Mouse (Mus musculus): ENCODE measurements around the gene Zfp219. TPM values are rescaled to one million over a fixed set of nuclear protein-coding genes. Genes with fewer than 3 reads are reported as not detected.

The Zfp219 gene
- polyA plus RNA-seq, 1 experiment, result 13.6 TPM

GRCm38 (mm10) chr14:51984247-51985231 lies 36.0 kb downstream of the Zfp219 start, which contains the start of gene Arhgef40:
TSS of gene Arhgef40 (plus strand) at chr14:51984719.
- H3K36me3 ChIP-seq (ENCODE audit: control insufficient read depth, insufficient read depth), result no peaks in the 10 kb centered on the region
- no peaks in the 10 kb centered on the region for H3K27me3 ChIP-seq (ENCODE audit: control insufficient read depth, insufficient read depth, insufficient read length)
- TF ChIP-seq CEBPB (IDR thresholded peaks at IDR 0.05; ENCODE audit: insufficient read depth, poor library complexity, severe bottlenecking), result no peak
- peak in 1 of 3 experiments; percentile 38 for TF ChIP-seq MYOG (IDR thresholded peaks at IDR 0.05; ENCODE audit: control insufficient read depth in 1 of 3, insufficient read depth in 1 of 3, insufficient read length in 2 of 3, low read depth in 2 of 3)
- TF ChIP-seq E2F4 (IDR thresholded peaks at IDR 0.05; ENCODE audit: insufficient read depth), result no peak
- TF ChIP-seq MYOD1 (IDR thresholded peaks at IDR 0.05; ENCODE audit: control insufficient read depth in 1 of 3, insufficient read length in 2 of 3, low read depth in 2 of 3), result peak in 1 of 3 experiments; percentile 5
- no peak for TF ChIP-seq TCF12 (IDR thresholded peaks at IDR 0.05; ENCODE audit: insufficient read depth, poor library complexity, severe bottlenecking)
- TF ChIP-seq POLR2AphosphoS2 (IDR thresholded peaks at IDR 0.05; ENCODE audit: insufficient read length, low read depth), result peak; percentile 52
- TF ChIP-seq POLR2A (IDR thresholded peaks at IDR 0.05; ENCODE audit: insufficient read length, low read depth), result peak; percentile 65
- no peak for TF ChIP-seq MAX (IDR thresholded peaks at IDR 0.05; ENCODE audit: low read depth)
- no peak for TF ChIP-seq TCF3 (IDR thresholded peaks at IDR 0.05; ENCODE audit: insufficient read length, low read depth)
- no peak for TF ChIP-seq USF1 (IDR thresholded peaks at IDR 0.05; ENCODE audit: low read depth)
- TF ChIP-seq SRF (IDR thresholded peaks at IDR 0.05; ENCODE audit: control insufficient read depth, insufficient read length, low read depth), result no peak
- no peak for TF ChIP-seq REST (IDR thresholded peaks at IDR 0.05; ENCODE audit: insufficient read depth, insufficient read length)
- peak within 1 kb of the TSS; percentile 79 for H3K4me3 ChIP-seq
- peak within 1 kb of the TSS; percentile 93 for H3ac ChIP-seq (ENCODE audit: control insufficient read depth, insufficient read length)
- H3K79me2 ChIP-seq (ENCODE audit: control insufficient read depth, insufficient read depth), result peaks cover 10% of the 10 kb centered on the region
- H3K4me2 ChIP-seq (ENCODE audit: low read depth), result peak within 1 kb of the TSS; percentile 100

DNA sequence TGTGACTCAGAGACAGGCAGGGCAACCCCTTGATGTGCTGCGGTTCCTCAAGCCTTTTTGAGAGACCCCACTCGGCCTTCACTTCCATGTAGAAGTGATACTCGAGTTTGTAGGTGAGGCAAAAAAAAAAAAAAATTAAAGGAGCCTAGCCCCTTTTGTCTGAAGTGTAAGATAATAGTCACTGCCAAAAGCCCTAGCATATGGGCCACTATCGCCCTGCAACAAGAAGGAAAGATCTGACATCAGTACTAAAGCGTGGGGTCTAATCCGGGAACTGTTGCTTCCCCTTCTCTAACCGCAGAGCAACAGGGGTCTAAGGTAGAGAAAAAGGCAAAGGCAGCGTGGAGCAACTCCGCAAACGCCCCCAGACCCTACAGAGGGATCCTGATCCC lies 36.7 kb downstream of the Zfp219 start:
- peak overlapping the region; percentile 79 for H3K4me3 ChIP-seq
- H3ac ChIP-seq (ENCODE audit: control insufficient read depth, insufficient read length), result peak overlapping the region; percentile 93
- TF ChIP-seq SRF (IDR thresholded peaks at IDR 0.05; ENCODE audit: control insufficient read depth, insufficient read length, low read depth) (no peak), MYOD1 (IDR thresholded peaks at IDR 0.05; ENCODE audit: control insufficient read depth in 1 of 3, insufficient read length in 2 of 3, low read depth in 2 of 3) (no peak), USF1 (IDR thresholded peaks at IDR 0.05; ENCODE audit: low read depth) (no peak), POLR2A (IDR thresholded peaks at IDR 0.05; ENCODE audit: insufficient read length, low read depth) (no peak), POLR2AphosphoS2 (IDR thresholded peaks at IDR 0.05; ENCODE audit: insufficient read length, low read depth) (no peak)
- H3K27me3 ChIP-seq (ENCODE audit: control insufficient read depth, insufficient read depth, insufficient read length), result no peaks in the 10 kb centered on the region
- H3K79me2 ChIP-seq (ENCODE audit: control insufficient read depth, insufficient read depth), result peaks cover 10% of the 10 kb centered on the region
- peak overlapping the region; percentile 77 for H3K4me2 ChIP-seq (ENCODE audit: low read depth)
- H3K36me3 ChIP-seq (ENCODE audit: control insufficient read depth, insufficient read depth), result no peaks in the 10 kb centered on the region

DNA sequence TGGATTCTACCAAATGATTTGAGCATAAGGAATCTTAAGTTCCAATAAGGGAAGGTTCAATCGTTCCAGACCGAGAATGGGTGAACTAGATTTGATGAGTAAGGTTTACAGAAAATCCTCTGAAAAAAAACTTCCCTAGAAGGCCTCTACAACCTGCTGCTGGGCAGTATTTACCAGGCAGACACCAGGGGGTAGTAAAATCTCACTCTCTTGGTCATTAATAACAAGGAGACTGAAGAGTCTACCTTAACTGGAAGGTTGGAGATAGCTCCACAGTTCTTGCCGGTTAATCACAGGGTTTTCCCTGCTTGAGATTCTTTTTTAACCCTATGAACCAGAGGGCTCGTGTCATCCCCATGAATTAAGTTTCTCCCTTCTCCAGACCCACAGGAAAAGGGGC lies 37.3 kb downstream of the Zfp219 start:
- no peak overlapping the region for H3K4me2 ChIP-seq (ENCODE audit: low read depth)
- H3K4me3 ChIP-seq, result no peak overlapping the region
- H3K79me2 ChIP-seq (ENCODE audit: control insufficient read depth, insufficient read depth), result peaks cover 10% of the 10 kb centered on the region

GRCm38 (mm10) chr14:51979252-51979651 lies 41.3 kb downstream of the Zfp219 start:
- H3K79me2 ChIP-seq (ENCODE audit: control insufficient read depth, insufficient read depth), result no peaks in the 10 kb centered on the region
- no peak overlapping the region for H3ac ChIP-seq (ENCODE audit: control insufficient read depth, insufficient read length)
- no peak overlapping the region for H3K4me2 ChIP-seq (ENCODE audit: low read depth)
- TF ChIP-seq REST (IDR thresholded peaks at IDR 0.05; ENCODE audit: insufficient read depth, insufficient read length), result no peak
- H3K4me3 ChIP-seq, result no peak overlapping the region
- H3K27me3 ChIP-seq (ENCODE audit: control insufficient read depth, insufficient read depth, insufficient read length), result no peaks in the 10 kb centered on the region
- no peaks in the 10 kb centered on the region for H3K36me3 ChIP-seq (ENCODE audit: control insufficient read depth, insufficient read depth)

More for the DNA sequence above, 37.3 kb downstream of the Zfp219 start:
- H3ac ChIP-seq (ENCODE audit: control insufficient read depth, insufficient read length), result no peak overlapping the region
- H3K36me3 ChIP-seq (ENCODE audit: control insufficient read depth, insufficient read depth), result no peaks in the 10 kb centered on the region
- H3K27me3 ChIP-seq (ENCODE audit: control insufficient read depth, insufficient read depth, insufficient read length), result no peaks in the 10 kb centered on the region
- no peak for TF ChIP-seq POLR2A (IDR thresholded peaks at IDR 0.05; ENCODE audit: insufficient read length, low read depth)
- no peak for TF ChIP-seq MAX (IDR thresholded peaks at IDR 0.05; ENCODE audit: low read depth)

- H3K79me2 ChIP-seq (ENCODE audit: control insufficient read depth, insufficient read depth), result no peaks in the 10 kb centered on the region
- no peak overlapping the region for H3ac ChIP-seq (ENCODE audit: control insufficient read depth, insufficient read length)
- no peaks in the 10 kb centered on the region for H3K36me3 ChIP-seq (ENCODE audit: control insufficient read depth, insufficient read depth)
- no peaks in the 10 kb centered on the region for H3K27me3 ChIP-seq (ENCODE audit: control insufficient read depth, insufficient read depth, insufficient read length)
- H3K4me3 ChIP-seq, result no peak overlapping the region
- no peak overlapping the region for H3K4me2 ChIP-seq (ENCODE audit: low read depth)
- TF ChIP-seq POLR2A (IDR thresholded peaks at IDR 0.05; ENCODE audit: insufficient read length, low read depth) (no peak), SRF (IDR thresholded peaks at IDR 0.05; ENCODE audit: control insufficient read depth, insufficient read length, low read depth) (no peak), TCF12 (IDR thresholded peaks at IDR 0.05; ENCODE audit: insufficient read depth, poor library complexity, severe bottlenecking) (no peak), CEBPB (IDR thresholded peaks at IDR 0.05; ENCODE audit: insufficient read depth, poor library complexity, severe bottlenecking) (no peak), MYOD1 (IDR thresholded peaks at IDR 0.05; ENCODE audit: control insufficient read depth in 1 of 3, insufficient read length in 2 of 3, low read depth in 2 of 3) (no peak), MAX (IDR thresholded peaks at IDR 0.05; ENCODE audit: low read depth) (no peak), E2F4 (IDR thresholded peaks at IDR 0.05; ENCODE audit: insufficient read depth) (no peak), MYOG (IDR thresholded peaks at IDR 0.05; ENCODE audit: control insufficient read depth in 1 of 3, insufficient read depth in 1 of 3, insufficient read length in 2 of 3, low read depth in 2 of 3) (no peak)
These were observed 53.1 kb downstream of the Zfp219 start for GRCm38 (mm10) chr14:51967400-51967799.
